Mouse (Mus musculus) lung, adult 2 months (tissue): ENCODE data around the gene Wdr6. TPM values are rescaled to one million over a fixed set of nuclear protein-coding genes. Genes with fewer than 3 reads are reported as not detected.
A peak's percentile ranks its signal among the peaks of the same experiment; 100 is the strongest.

Experiments used
- DNase-seq: peaks from one replicate; pipeline ENCODE4 v3.0.0; 2022
- H3K4me1 ChIP-seq: fragments of 200-500 bp; 2 replicates; pipeline ENCODE4 v1.6.1; 2011; ENCODE audit warnings: low read length; ENCODE audit not compliant: control insufficient read depth, insufficient read depth
- H3K4me3 ChIP-seq: fragments of 200-500 bp; replicated peaks from 2 replicates; pipeline ENCODE3; 2011; ENCODE audit warnings: low read depth, mild to moderate bottlenecking, control low read depth, low read length; ENCODE audit errors: extremely low read depth
- CTCF ChIP-seq: fragments of 200-500 bp; IDR thresholded peaks from 2 replicates; pipeline ENCODE4 v1.5.1; 2011; ENCODE audit warnings: mild to moderate bottlenecking, low read length, control low read depth; ENCODE audit not compliant: insufficient read depth
- POLR2A ChIP-seq: fragments of 200-500 bp; IDR thresholded peaks from 2 replicates; pipeline ENCODE4 v1.6.1; 2011; ENCODE audit warnings: low read depth, mild to moderate bottlenecking, control low read depth, low read length, borderline replicate concordance; ENCODE audit errors: extremely low read depth
- WGBS: fragments of 180-500 bp; shearing (Covaris S2); methylation state at CpG from one replicate; pipeline ENCODE4 v1.1.7; 2018; 5-methylcytosine and 5-hydroxymethylcytosine counted together
- polyA plus RNA-seq: library from polyadenylated mRNA; depleted of rRNA; stranded (reverse); fragments of >200 nt; gene quantifications from 2 replicates; pipeline ENCODE4 v1.2.3, GENCODE M21; 2012

The Wdr6 gene
- polyA plus RNA-seq, 1 experiment: 67.6 TPM

DNA sequence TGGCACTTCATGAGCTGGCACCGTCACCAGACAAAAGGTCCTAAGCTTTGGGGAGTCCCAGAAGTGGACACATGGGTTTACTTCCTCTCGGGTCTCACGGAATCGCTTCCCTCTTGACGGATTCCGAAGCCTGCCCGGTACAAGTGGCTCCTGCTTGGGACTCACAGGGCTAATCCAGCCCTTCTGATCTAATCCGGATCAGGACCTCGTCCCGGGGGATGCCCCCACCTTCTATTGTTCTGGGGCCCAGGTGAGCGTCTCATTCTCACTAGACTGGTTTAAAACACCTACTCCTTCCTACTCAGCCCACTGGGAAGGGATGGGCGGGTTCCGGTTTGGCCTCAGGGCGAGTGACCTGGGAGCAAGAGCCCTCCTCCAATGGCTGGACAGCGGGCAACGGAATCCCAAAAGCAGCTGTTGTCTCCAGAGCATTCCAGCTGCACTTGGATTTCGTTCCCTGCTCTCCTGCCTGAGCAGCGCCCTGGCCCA, 10.6 kb downstream of the Wdr6 start:
- 11% methylated on average over 18 of the region's 18 CpGs for WGBS
- no peak for DNase-seq
- TF ChIP-seq POLR2A: no peak
- no peak for TF ChIP-seq CTCF
- Histone ChIP-seq H3K4me3 (peak overlapping the region; percentile 97), H3K4me1 (0 out of 2 replicates have a peak, but pooled peaks cover 4% of the 10 kb centered on the region)

DNA sequence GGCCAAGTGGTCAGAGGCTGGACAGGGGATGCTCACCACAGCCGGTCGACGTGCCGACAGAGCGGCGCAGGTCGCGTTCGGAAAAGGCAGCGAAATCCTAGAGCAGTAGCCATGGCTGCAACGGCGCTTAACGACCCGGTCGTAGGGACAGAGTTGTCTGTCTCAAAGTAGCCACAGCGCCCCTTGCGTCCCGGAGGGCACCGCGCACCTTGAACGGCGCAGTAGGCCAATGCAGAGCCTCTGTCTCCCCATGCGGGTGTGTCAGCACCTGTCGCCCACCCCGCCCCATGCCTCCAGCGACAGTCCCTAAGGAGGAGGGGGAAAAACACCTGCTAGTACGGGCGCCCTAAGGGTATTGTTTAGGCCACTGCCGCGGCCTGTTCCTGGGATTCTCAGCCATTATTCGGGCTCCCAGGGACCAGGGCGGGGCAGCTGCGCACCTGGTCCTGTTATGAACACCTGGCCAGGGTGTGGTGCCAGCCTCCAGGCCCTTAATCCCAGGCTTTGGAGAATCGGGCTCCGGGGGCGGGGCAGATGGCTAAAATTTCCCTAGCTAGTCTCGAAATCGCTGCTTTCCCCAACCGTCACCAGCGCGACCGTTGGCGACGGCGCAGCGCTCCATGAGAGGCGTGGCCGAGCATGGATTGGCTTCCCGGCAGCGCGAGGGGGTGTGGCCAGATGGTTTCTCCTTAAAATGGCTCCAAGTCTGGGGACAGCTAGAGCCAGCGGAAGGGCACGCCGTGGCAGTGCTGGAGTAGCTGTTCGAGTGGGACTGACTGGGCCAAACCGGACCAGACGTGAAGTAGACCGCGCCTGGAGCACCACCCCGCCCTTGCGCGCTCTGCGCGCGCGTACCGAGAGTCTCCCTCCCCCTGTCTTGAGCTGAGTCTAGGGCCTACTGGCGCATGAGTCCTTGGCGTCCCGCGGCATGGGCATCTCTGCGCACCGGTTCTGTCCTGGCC, 11.4 kb downstream of the Wdr6 start, which contains the start of gene Ndufaf3:
Gene Ndufaf3 (minus strand): TSS at position 620 of the 962 bp plus-strand sequence.
- peak; percentile 95 for DNase-seq
- TF ChIP-seq CTCF (peak; percentile 88), POLR2A (peak; percentile 98)
- WGBS: under 1% methylated on average over 73 of the region's 73 CpGs
- H3K4me1 ChIP-seq: 0 out of 2 replicates have a peak, but pooled peaks cover 4% of the 10 kb centered on the region
- peak within 1 kb of the TSS; percentile 97 for H3K4me3 ChIP-seq

DNA sequence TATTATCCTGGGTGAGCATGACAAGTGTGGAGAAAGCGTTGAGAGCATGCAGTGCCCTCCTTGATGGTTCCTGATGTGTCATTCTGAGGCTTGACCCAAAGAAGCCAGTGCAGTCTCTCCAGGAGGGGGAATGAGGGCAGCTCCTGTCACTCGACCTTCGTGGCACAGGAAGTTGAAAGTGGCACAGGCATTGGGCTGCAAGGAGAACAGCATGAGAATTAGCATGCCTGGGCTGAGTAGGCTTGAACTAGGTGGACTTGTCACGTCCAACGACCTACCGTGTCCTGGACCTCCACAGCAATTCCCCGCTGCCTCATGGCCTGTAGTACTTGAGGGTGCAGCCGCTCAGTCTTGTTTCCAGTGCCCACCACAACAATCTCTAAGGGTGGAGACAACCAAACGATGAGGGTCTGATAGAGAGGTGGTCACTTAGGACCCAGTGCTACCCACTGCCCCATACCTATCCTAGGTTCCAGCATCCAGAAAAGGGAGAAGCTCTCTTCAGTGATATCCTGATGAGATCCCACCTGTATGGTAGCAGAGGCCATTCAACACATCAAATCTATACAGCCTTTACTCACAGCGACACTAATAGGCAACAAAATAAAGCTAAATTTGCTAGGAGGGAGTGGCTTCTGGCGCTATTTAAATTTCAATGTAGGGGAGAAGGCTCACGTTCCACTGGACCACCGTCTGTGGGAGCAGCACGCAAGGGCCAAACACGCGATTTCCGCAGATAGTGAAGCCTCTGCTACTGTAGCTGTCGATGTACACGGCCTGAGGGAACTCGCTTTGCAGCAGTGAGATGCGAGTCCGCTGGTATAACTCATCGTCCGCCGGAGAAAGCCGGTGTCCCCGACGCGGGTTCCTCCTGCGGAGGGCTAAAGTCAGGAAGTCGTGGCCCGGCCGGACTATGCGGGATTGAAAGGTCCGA, 12.4 kb downstream of the Wdr6 start:
- H3K4me1 ChIP-seq: peaks cover 6% of the 10 kb centered on the region; the same call in 1 of the 2 replicates
- TF ChIP-seq CTCF (no peak), POLR2A (no peak)
- peak overlapping the region; percentile 97 for H3K4me3 ChIP-seq
- DNase-seq: no peak
- WGBS: 10% methylated on average over 35 of the region's 35 CpGs

- TF ChIP-seq CTCF: no peak
- no peak for TF ChIP-seq POLR2A
- no peak for DNase-seq
- H3K4me3 ChIP-seq: no peak overlapping the region
- 69% methylated on average over 7 of the region's 7 CpGs for WGBS
- peaks cover 6% of the 10 kb centered on the region; the same call in 1 of the 2 replicates for H3K4me1 ChIP-seq
These were observed 14.4 kb downstream of the Wdr6 start for GRCm38 (mm10) chr9:108564131-108564530.

GRCm38 (mm10) chr9:108563671-108564070, 14.9 kb downstream of the Wdr6 start:
- WGBS: 86% methylated on average over 8 of the region's 8 CpGs
- Histone ChIP-seq H3K4me1 (peaks cover 6% of the 10 kb centered on the region; the same call in 1 of the 2 replicates), H3K4me3 (no peak overlapping the region)
- TF ChIP-seq CTCF (no peak), POLR2A (no peak)
- no peak for DNase-seq

DNA sequence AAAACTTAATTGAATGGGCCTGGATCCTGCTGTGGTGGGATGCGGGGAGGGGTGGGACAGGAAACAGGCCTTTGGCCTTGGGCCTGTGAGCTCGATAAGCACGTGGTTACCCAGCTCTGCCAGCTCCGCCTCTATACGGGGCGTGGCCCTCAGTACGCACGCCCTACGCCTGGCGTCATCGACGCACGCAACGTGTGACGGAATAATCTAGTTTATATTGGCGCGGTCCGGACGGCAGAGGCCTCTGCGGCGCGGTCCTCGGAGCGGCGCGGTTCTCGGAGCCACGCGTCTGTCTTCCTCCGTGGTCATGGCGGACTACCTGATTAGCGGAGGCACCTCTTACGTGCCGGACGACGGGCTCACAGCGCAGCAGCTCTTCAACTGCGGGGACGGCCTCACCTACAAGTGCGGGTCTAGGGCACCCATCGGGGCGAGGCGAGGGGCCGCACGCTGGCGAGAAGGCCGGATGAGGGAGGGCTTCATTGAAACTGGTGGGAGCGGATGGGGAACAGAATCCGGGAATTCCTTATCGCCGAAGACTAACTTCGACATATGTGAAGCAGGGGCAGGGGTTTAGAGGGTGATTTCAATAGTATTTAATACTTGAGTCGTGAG, 18.2 kb downstream of the Wdr6 start, which contains the start of gene Impdh2:
Gene Impdh2 (plus strand): TSS at position 60 of the 615 bp plus-strand sequence.
- no peak for TF ChIP-seq CTCF
- TF ChIP-seq POLR2A: peak; percentile 89; the same call in 1 of the 2 replicates
- WGBS: under 1% methylated on average over 53 of the region's 53 CpGs
- Histone ChIP-seq H3K4me3 (peak within 1 kb of the TSS; percentile 78), H3K4me1 (peaks cover 2% of the 10 kb centered on the region; the same call in 1 of the 2 replicates)
- peak; percentile 95 for DNase-seq

GRCm38 (mm10) chr9:108559169-108559568, 19.4 kb downstream of the Wdr6 start:
- 88% methylated on average over 4 of the region's 4 CpGs for WGBS
- no peak for TF ChIP-seq CTCF
- TF ChIP-seq POLR2A: no peak

GRCm38 (mm10) chr9:108546875-108547274, 31.7 kb downstream of the Wdr6 start:
- TF ChIP-seq POLR2A: no peak
- TF ChIP-seq CTCF: no peak
- DNase-seq: no peak
- no peak overlapping the region for H3K4me3 ChIP-seq

More at GRCm38 (mm10) chr9:108559169-108559568, 19.4 kb downstream of the Wdr6 start:
- DNase-seq: no peak
- H3K4me1 ChIP-seq: peaks cover 2% of the 10 kb centered on the region; the same call in 1 of the 2 replicates
- no peak overlapping the region for H3K4me3 ChIP-seq

More at GRCm38 (mm10) chr9:108546875-108547274, 31.7 kb downstream of the Wdr6 start:
- 88% methylated on average over 1 of the region's 1 CpGs for WGBS
- no peaks in the 10 kb centered on the region for H3K4me1 ChIP-seq
